Mouse (Mus musculus) testis, adult 2 months (tissue): ENCODE results near the gene Hoxa6.

Experiments
- CTCF ChIP-seq: fragments of 200-500 bp; IDR thresholded peaks from 2 replicates; pipeline ENCODE4 v1.5.1; 2012; ENCODE audit warnings: low read depth, mild to moderate bottlenecking, inconsistent platforms, low read length, moderate library complexity; ENCODE audit not compliant: control insufficient read depth, insufficient read depth, insufficient replicate concordance
- POLR2A ChIP-seq: fragments of 200-500 bp; IDR thresholded peaks from 2 replicates; pipeline ENCODE4 v1.6.1; 2012; ENCODE audit warnings: low read depth, mild to moderate bottlenecking, inconsistent platforms, low read length, moderate library complexity; ENCODE audit not compliant: control insufficient read depth

- TF ChIP-seq POLR2A (peak; percentile 27; the same call in 1 of the 2 replicates), CTCF (no peak)
Observed at GRCm38 (mm10) chr6:52170166-52170897, 38.2 kb downstream of the Hoxa6 start.
